Comparison of ENCODE assay signal across 22 mouse cellular contexts in the genomic region with DNA sequence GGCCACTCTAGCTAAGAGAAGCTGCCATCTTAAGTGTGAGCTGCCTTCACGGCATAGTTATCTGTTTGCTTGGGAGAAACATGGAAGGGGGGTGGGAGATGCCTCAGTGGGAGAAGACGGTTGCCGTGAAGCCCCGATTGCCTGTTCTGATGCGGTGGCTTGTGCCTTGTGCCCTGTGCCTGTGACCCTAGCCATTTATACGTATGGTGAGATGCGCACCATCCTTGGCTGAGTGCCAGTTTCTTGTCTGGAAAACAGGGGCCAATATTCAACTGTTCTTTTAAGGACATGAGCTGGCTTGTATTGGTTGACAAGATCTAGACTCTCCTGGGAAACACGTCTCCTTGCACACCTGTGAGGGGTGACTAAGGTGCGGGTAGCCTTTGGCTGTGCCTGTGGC. TPM values are rescaled to one million over a fixed set of nuclear protein-coding genes. Genes with fewer than 3 reads are reported as not detected.
DNase-seq lines count a peak whose midpoint lies in the region; ATAC-seq and TF ChIP-seq lines count a peak whose summit lies in the region.
"Had no signal": no experiment of that assay in that cellular context is flagged by ENCODE, and none has a peak within 500 bp of the region (broad histone marks: within the 10 kb centered on the region; RNA-seq: fewer than 3 reads in every experiment).

No protein-coding gene starts in this region.

- H3K4me1 ChIP-seq in midbrain, embryonic 11.5 days (ENCODE audit: control insufficient read depth, insufficient read depth, low read length): no peaks in the 10 kb centered on the region
- no peaks in the 10 kb centered on the region for H3K4me1 ChIP-seq in midbrain, embryonic 13.5 days (replicated peaks)
- no peaks in the 10 kb centered on the region for H3K4me1 ChIP-seq in stomach, embryonic 16.5 days (ENCODE audit: control insufficient read depth, insufficient read depth, low read length)
- no peaks in the 10 kb centered on the region for H3K4me1 ChIP-seq in stomach, postnatal 0 days (replicated peaks; ENCODE audit: control insufficient read depth, insufficient read depth)
- H3K4me1 ChIP-seq: embryonic facial prominence, embryonic 13.5 days; embryonic facial prominence, embryonic 15.5 days; forebrain, embryonic 10.5 days; forebrain, embryonic 12.5 days had no signal

- WGBS in midbrain, embryonic 11.5 days: 92% methylated on average over 9 of the region's 9 CpGs
- 89% methylated on average over 9 of the region's 9 CpGs for WGBS in midbrain, embryonic 13.5 days
- 89% methylated on average over 9 of the region's 9 CpGs for WGBS in stomach, embryonic 16.5 days
- WGBS in stomach, postnatal 0 days: 84% methylated on average over 9 of the region's 9 CpGs

- no peak overlapping the region for H3K4me3 ChIP-seq in midbrain, embryonic 11.5 days (ENCODE audit: low read depth, low read length)
- H3K4me3 ChIP-seq in midbrain, embryonic 13.5 days (replicated peaks): no peak overlapping the region
- no peak overlapping the region for H3K4me3 ChIP-seq in stomach, embryonic 16.5 days (replicated peaks; ENCODE audit: low read length)
- no peak overlapping the region for H3K4me3 ChIP-seq in stomach, postnatal 0 days (ENCODE audit: low read depth, low read length)
- H3K4me3 ChIP-seq: embryonic facial prominence, embryonic 13.5 days; embryonic facial prominence, embryonic 15.5 days; erythroblast, embryonic 14.5 days; forebrain, embryonic 10.5 days; forebrain, embryonic 12.5 days had no signal

- H3K36me3 ChIP-seq in midbrain, embryonic 11.5 days (ENCODE audit: control insufficient read depth, insufficient read depth, low read length): no peaks in the 10 kb centered on the region
- H3K36me3 ChIP-seq in midbrain, embryonic 13.5 days: no peaks in the 10 kb centered on the region
- H3K36me3 ChIP-seq in stomach, embryonic 16.5 days (ENCODE audit: control insufficient read depth, insufficient read depth, low read length): no peaks in the 10 kb centered on the region
- H3K36me3 ChIP-seq in stomach, postnatal 0 days (ENCODE audit: control insufficient read depth, insufficient read depth, low read length): no peaks in the 10 kb centered on the region
- H3K36me3 ChIP-seq: embryonic facial prominence, embryonic 13.5 days; embryonic facial prominence, embryonic 15.5 days; forebrain, embryonic 10.5 days; forebrain, embryonic 12.5 days had no signal

- ATAC-seq in midbrain, embryonic 11.5 days (ENCODE audit: low FRiP score): no peak
- ATAC-seq in midbrain, embryonic 13.5 days: no peak
- ATAC-seq in stomach, embryonic 16.5 days (ENCODE audit: insufficient read depth, low FRiP score): 0 out of 2 replicates have a peak, but pooled peaks have one; percentile 7
- no peak for ATAC-seq in stomach, postnatal 0 days (ENCODE audit: low FRiP score, low TSS enrichment)
- ATAC-seq: forebrain, embryonic 14.5 days; forebrain, embryonic 16.5 days had no signal

- no peak overlapping the region for H3K9ac ChIP-seq in midbrain, embryonic 11.5 days (ENCODE audit: low read length)
- H3K9ac ChIP-seq in midbrain, embryonic 13.5 days (replicated peaks): no peak overlapping the region
- no peak overlapping the region for H3K9ac ChIP-seq in stomach, embryonic 16.5 days (ENCODE audit: low read length)
- H3K9ac ChIP-seq in stomach, postnatal 0 days (ENCODE audit: low read length): no peak overlapping the region
- H3K9ac ChIP-seq: embryonic facial prominence, embryonic 13.5 days; embryonic facial prominence, embryonic 15.5 days; forebrain, embryonic 12.5 days had no signal

- TF ChIP-seq CTCF in stomach, postnatal 0 days (IDR thresholded peaks at IDR 0.05; ENCODE audit: low read depth): no peak

- no peaks in the 10 kb centered on the region for H3K9me3 ChIP-seq in midbrain, embryonic 11.5 days (ENCODE audit: control insufficient read depth, low read length)
- no peaks in the 10 kb centered on the region for H3K9me3 ChIP-seq in midbrain, embryonic 13.5 days
- no peaks in the 10 kb centered on the region for H3K9me3 ChIP-seq in stomach, embryonic 16.5 days (replicated peaks; ENCODE audit: control insufficient read depth, low read length)
- H3K9me3 ChIP-seq in stomach, postnatal 0 days (ENCODE audit: control insufficient read depth, low read length): no peaks in the 10 kb centered on the region
- H3K9me3 ChIP-seq: embryonic facial prominence, embryonic 15.5 days; forebrain, embryonic 10.5 days; forebrain, embryonic 12.5 days had no signal

- no peak overlapping the region for H3K4me2 ChIP-seq in midbrain, embryonic 11.5 days
- no peak overlapping the region for H3K4me2 ChIP-seq in midbrain, embryonic 13.5 days (replicated peaks)
- no peak overlapping the region for H3K4me2 ChIP-seq in stomach, embryonic 16.5 days (ENCODE audit: low read depth, low read length)
- no peak overlapping the region for H3K4me2 ChIP-seq in stomach, postnatal 0 days (replicated peaks; ENCODE audit: low read depth)
- H3K4me2 ChIP-seq: embryonic facial prominence, embryonic 13.5 days; embryonic facial prominence, embryonic 15.5 days; forebrain, embryonic 12.5 days had no signal

- H3K27ac ChIP-seq in midbrain, embryonic 11.5 days (ENCODE audit: low read depth, low read length): no peak overlapping the region
- H3K27ac ChIP-seq in midbrain, embryonic 13.5 days: no peak overlapping the region
- no peak overlapping the region for H3K27ac ChIP-seq in stomach, embryonic 16.5 days (ENCODE audit: low read length)
- H3K27ac ChIP-seq in stomach, postnatal 0 days (replicated peaks): no peak overlapping the region
- H3K27ac ChIP-seq: embryonic facial prominence, embryonic 13.5 days; embryonic facial prominence, embryonic 15.5 days; forebrain, embryonic 10.5 days; forebrain, embryonic 12.5 days had no signal

- DNase-seq in midbrain, embryonic 11.5 days (ENCODE audit: low spot score, missing footprints): peak; percentile 26
- no peak for DNase-seq in stomach, postnatal 0 days (ENCODE audit: low spot score)
- DNase-seq: adrenal gland, adult 2 months; adrenal gland, postnatal 10 days; adrenal gland, postnatal 25 days; cerebellum, adult 11 months; cerebellum, adult 18-20 months; cerebellum, adult 8-10 months; cerebellum, adult 9-11 months; cerebellum, postnatal 14 days; cerebellum, postnatal 36 days; embryo, embryonic 11 days had no signal

- no peak for TF ChIP-seq EP300 in stomach, postnatal 0 days (optimal IDR thresholded peaks at IDR 0.05)

- no peaks in the 10 kb centered on the region for H3K27me3 ChIP-seq in midbrain, embryonic 11.5 days (ENCODE audit: control insufficient read depth, insufficient read depth, low read length)
- no peaks in the 10 kb centered on the region for H3K27me3 ChIP-seq in midbrain, embryonic 13.5 days
- no peaks in the 10 kb centered on the region for H3K27me3 ChIP-seq in stomach, embryonic 16.5 days (ENCODE audit: control insufficient read depth, insufficient read depth, low read length)
- no peaks in the 10 kb centered on the region for H3K27me3 ChIP-seq in stomach, postnatal 0 days (ENCODE audit: control insufficient read depth, insufficient read depth, low read length)
- H3K27me3 ChIP-seq: embryonic facial prominence, embryonic 13.5 days; embryonic facial prominence, embryonic 15.5 days; forebrain, embryonic 12.5 days had no signal

RNA-seq across cellular contexts. Expression of a gene that starts 7.4 kb away (rescaled TPM):
- 3.4 and 4.4 TPM in 2 replicates for polyA plus RNA-seq in midbrain, embryonic 11.5 days (2014; fragmentation: Nextera tagmentation; extraction: Ambion mirVana)
- 3.6 and 3.7 TPM in 2 replicates for polyA plus RNA-seq in midbrain, embryonic 13.5 days (2015; fragmentation: Nextera tagmentation; extraction: Ambion mirVana)
- 8.8 and 9.7 TPM in 2 replicates for polyA plus RNA-seq in stomach, embryonic 16.5 days (2015; fragmentation: Nextera tagmentation; extraction: Ambion mirVana)
- polyA plus RNA-seq in stomach, postnatal 0 days (2015; fragmentation: Nextera tagmentation; extraction: Ambion mirVana): 4.6 and 4.8 TPM in 2 replicates
- polyA plus RNA-seq: C2C12 had no signal
